Mouse (Mus musculus): ENCODE results near the gene Gm11992. TPM values are rescaled to one million over a fixed set of nuclear protein-coding genes. Genes with fewer than 3 reads are reported as not detected.

Gene Gm11992
- polyA plus RNA-seq, 1 experiment from 2014 or later = 0.79 TPM

- H3K4me1 ChIP-seq (replicated peaks; ENCODE audit: control insufficient read depth, insufficient read depth, low read length) = no peaks in the 10 kb centered on the region
- ATAC-seq (ENCODE audit: low FRiP score) (no peak), DNase-seq (ENCODE audit: low spot score) (no peak)
- H3K4me3 ChIP-seq (ENCODE audit: low read depth, low read length) = no peak overlapping the region
- H3K27me3 ChIP-seq (ENCODE audit: control insufficient read depth, insufficient read depth, low read length) = no peaks in the 10 kb centered on the region
- no peak overlapping the region for H3K27ac ChIP-seq (ENCODE audit: low read depth, low read length)
- H3K9ac ChIP-seq (ENCODE audit: low read depth, low read length) = no peak overlapping the region
- H3K4me2 ChIP-seq (replicated peaks; ENCODE audit: low read depth, low read length) = no peak overlapping the region
- WGBS = 85% methylated on average over 7 of the region's 7 CpGs
- no peaks in the 10 kb centered on the region for H3K36me3 ChIP-seq (ENCODE audit: control insufficient read depth, insufficient read depth, low read length)
- H3K9me3 ChIP-seq (ENCODE audit: control insufficient read depth, low read length) = no peaks in the 10 kb centered on the region
Measured at GRCm38 (mm10) chr11:9024782-9025181, 23.6 kb upstream of the Gm11992 start.

DNA sequence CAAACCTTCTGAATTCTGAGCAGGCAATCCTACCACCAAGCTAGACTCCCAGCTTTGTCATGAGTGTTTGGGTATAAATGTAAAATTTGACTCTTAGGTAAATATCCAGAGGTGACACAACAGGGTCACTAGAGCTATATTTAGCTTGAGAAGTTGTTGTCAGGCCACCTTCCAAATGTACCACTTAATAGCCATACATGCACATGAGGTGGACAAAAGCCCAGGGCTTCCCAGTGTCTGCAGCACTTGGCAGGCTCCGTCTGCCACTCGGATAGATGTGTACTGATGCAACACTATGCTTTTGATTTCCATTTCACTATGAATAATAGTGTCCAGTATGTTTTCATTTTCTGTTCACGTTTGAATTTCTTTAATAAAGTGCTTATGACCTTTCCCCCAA, 23.2 kb upstream of the Gm11992 start:
- H3K36me3 ChIP-seq (ENCODE audit: control insufficient read depth, insufficient read depth, low read length) = no peaks in the 10 kb centered on the region
- WGBS = 76% methylated on average over 3 of the region's 3 CpGs
- no peak overlapping the region for H3K4me2 ChIP-seq (replicated peaks; ENCODE audit: low read depth, low read length)
- no peaks in the 10 kb centered on the region for H3K27me3 ChIP-seq (ENCODE audit: control insufficient read depth, insufficient read depth, low read length)
- no peaks in the 10 kb centered on the region for H3K4me1 ChIP-seq (replicated peaks; ENCODE audit: control insufficient read depth, insufficient read depth, low read length)
- H3K9ac ChIP-seq (ENCODE audit: low read depth, low read length) = no peak overlapping the region
- no peak for DNase-seq (ENCODE audit: low spot score)
- no peak overlapping the region for H3K4me3 ChIP-seq (ENCODE audit: low read depth, low read length)
- no peak overlapping the region for H3K27ac ChIP-seq (ENCODE audit: low read depth, low read length)
- H3K9me3 ChIP-seq (ENCODE audit: control insufficient read depth, low read length) = no peaks in the 10 kb centered on the region
- ATAC-seq (ENCODE audit: low FRiP score) = no peak

DNA sequence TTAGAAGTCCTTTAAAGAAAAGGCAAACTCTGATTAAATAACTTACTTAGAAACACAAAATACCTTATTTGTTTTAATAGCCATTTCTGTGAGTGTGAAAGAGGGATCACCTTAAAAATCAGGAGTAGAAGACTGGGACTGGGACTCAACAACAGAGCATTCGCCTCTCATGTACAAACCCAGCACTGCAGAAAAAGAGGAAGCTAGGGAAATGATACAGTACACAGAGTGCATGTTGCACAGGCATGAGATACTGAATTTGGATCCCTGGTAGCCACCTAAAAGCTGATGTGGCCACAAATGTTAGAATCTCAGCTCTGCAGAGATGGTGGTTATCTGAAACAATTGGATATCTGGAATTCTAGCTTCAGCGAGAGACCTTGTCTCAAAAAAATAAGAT, 16.9 kb upstream of the Gm11992 start:
- Histone ChIP-seq H3K9me3 (ENCODE audit: control insufficient read depth, low read length) (no peaks in the 10 kb centered on the region), H3K27me3 (ENCODE audit: control insufficient read depth, insufficient read depth, low read length) (no peaks in the 10 kb centered on the region), H3K9ac (ENCODE audit: low read depth, low read length) (no peak overlapping the region), H3K27ac (ENCODE audit: low read depth, low read length) (no peak overlapping the region), H3K4me2 (replicated peaks; ENCODE audit: low read depth, low read length) (no peak overlapping the region), H3K4me3 (ENCODE audit: low read depth, low read length) (no peak overlapping the region), H3K4me1 (replicated peaks; ENCODE audit: control insufficient read depth, insufficient read depth, low read length) (no peaks in the 10 kb centered on the region), H3K36me3 (ENCODE audit: control insufficient read depth, insufficient read depth, low read length) (no peaks in the 10 kb centered on the region)
- WGBS = 93% methylated on average over 2 of the region's 2 CpGs
- no peak for ATAC-seq (ENCODE audit: low FRiP score)
- no peak for DNase-seq (ENCODE audit: low spot score)

- Histone ChIP-seq H3K27me3 (ENCODE audit: control insufficient read depth, insufficient read depth, low read length) (0 out of 2 replicates have a peak, but pooled peaks cover 4% of the 10 kb centered on the region), H3K9ac (ENCODE audit: low read depth, low read length) (no peak overlapping the region), H3K27ac (ENCODE audit: low read depth, low read length) (no peak overlapping the region), H3K4me3 (ENCODE audit: low read depth, low read length) (no peak overlapping the region), H3K4me2 (replicated peaks; ENCODE audit: low read depth, low read length) (no peak overlapping the region), H3K4me1 (replicated peaks; ENCODE audit: control insufficient read depth, insufficient read depth, low read length) (no peaks in the 10 kb centered on the region; the same call in 1 of the 2 replicates), H3K9me3 (ENCODE audit: control insufficient read depth, low read length) (no peaks in the 10 kb centered on the region), H3K36me3 (ENCODE audit: control insufficient read depth, insufficient read depth, low read length) (no peaks in the 10 kb centered on the region)
- ATAC-seq (ENCODE audit: low FRiP score) = no peak
- WGBS = 90% methylated on average over 2 of the region's 2 CpGs
- no peak for DNase-seq (ENCODE audit: low spot score)
Measured at GRCm38 (mm10) chr11:9046546-9046945, 1.8 kb upstream of the Gm11992 start.

- no peak overlapping the region for H3K4me3 ChIP-seq (ENCODE audit: low read depth, low read length)
- H3K27ac ChIP-seq (ENCODE audit: low read depth, low read length) = no peak overlapping the region
- ATAC-seq (ENCODE audit: low FRiP score) = no peak
- 88% methylated on average over 5 of the region's 5 CpGs for WGBS
- no peak overlapping the region for H3K9ac ChIP-seq (ENCODE audit: low read depth, low read length)
- no peaks in the 10 kb centered on the region for H3K9me3 ChIP-seq (ENCODE audit: control insufficient read depth, low read length)
- no peak for DNase-seq (ENCODE audit: low spot score)
- no peaks in the 10 kb centered on the region; the same call in 1 of the 2 replicates for H3K4me1 ChIP-seq (replicated peaks; ENCODE audit: control insufficient read depth, insufficient read depth, low read length)
- no peak overlapping the region for H3K4me2 ChIP-seq (replicated peaks; ENCODE audit: low read depth, low read length)
- H3K36me3 ChIP-seq (ENCODE audit: control insufficient read depth, insufficient read depth, low read length) = no peaks in the 10 kb centered on the region
- H3K27me3 ChIP-seq (ENCODE audit: control insufficient read depth, insufficient read depth, low read length) = 0 out of 2 replicates have a peak, but pooled peaks cover 4% of the 10 kb centered on the region
Measured at GRCm38 (mm10) chr11:9047044-9047443, 1.4 kb upstream of the Gm11992 start.

- Histone ChIP-seq H3K27me3 (ENCODE audit: control insufficient read depth, insufficient read depth, low read length) (0 out of 2 replicates have a peak, but pooled peaks cover 4% of the 10 kb centered on the region), H3K9ac (ENCODE audit: low read depth, low read length) (peak within 1 kb of the TSS; percentile 27; the same call in 1 of the 2 replicates), H3K4me1 (replicated peaks; ENCODE audit: control insufficient read depth, insufficient read depth, low read length) (no peaks in the 10 kb centered on the region; the same call in 1 of the 2 replicates), H3K4me3 (ENCODE audit: low read depth, low read length) (peak within 1 kb of the TSS; percentile 52), H3K9me3 (ENCODE audit: control insufficient read depth, low read length) (no peaks in the 10 kb centered on the region), H3K4me2 (replicated peaks; ENCODE audit: low read depth, low read length) (peak within 1 kb of the TSS; percentile 96), H3K36me3 (ENCODE audit: control insufficient read depth, insufficient read depth, low read length) (no peaks in the 10 kb centered on the region), H3K27ac (ENCODE audit: low read depth, low read length) (no peak within 1 kb of the TSS)
- peak; percentile 86 for ATAC-seq (ENCODE audit: low FRiP score)
- 2% methylated on average over 18 of the region's 18 CpGs for WGBS
- DNase-seq (ENCODE audit: low spot score) = no peak
Measured at GRCm38 (mm10) chr11:9048703-9049060, 288 bp downstream of the Gm11992 start, which contains the start of gene Sun3. Gene Sun3, minus strand, starts transcription at chr11:9048991.

DNA sequence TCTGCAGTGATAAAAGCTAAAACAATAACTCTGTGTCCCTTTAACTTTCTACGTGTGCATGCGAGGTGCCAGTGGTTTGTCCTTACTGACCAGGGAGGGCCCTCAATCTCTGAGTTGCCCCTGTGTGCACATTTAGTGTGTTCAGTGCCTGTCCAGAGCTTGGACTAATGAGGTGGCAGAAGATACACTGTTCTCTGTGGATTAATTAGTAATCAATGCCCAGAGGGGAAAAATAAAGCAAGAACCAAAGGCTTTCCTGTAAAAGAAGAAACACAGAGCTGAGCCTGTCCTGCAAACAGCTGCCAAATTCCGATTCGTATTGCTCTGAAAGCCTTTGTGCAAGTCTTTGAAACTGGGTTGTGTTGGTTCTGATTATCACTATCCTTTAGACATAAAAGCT, 1.8 kb downstream of the Gm11992 start:
- no peak overlapping the region for H3K4me3 ChIP-seq (ENCODE audit: low read depth, low read length)
- no peak overlapping the region for H3K4me2 ChIP-seq (replicated peaks; ENCODE audit: low read depth, low read length)
- H3K36me3 ChIP-seq (ENCODE audit: control insufficient read depth, insufficient read depth, low read length) = no peaks in the 10 kb centered on the region
- H3K9me3 ChIP-seq (ENCODE audit: control insufficient read depth, low read length) = no peaks in the 10 kb centered on the region
- ATAC-seq (ENCODE audit: low FRiP score) (no peak), DNase-seq (ENCODE audit: low spot score) (no peak)
- WGBS = 84% methylated on average over 4 of the region's 4 CpGs
- no peak overlapping the region for H3K27ac ChIP-seq (ENCODE audit: low read depth, low read length)
- H3K4me1 ChIP-seq (replicated peaks; ENCODE audit: control insufficient read depth, insufficient read depth, low read length) = no peaks in the 10 kb centered on the region; the same call in 1 of the 2 replicates
- H3K9ac ChIP-seq (ENCODE audit: low read depth, low read length) = no peak overlapping the region
- 0 out of 2 replicates have a peak, but pooled peaks cover 4% of the 10 kb centered on the region for H3K27me3 ChIP-seq (ENCODE audit: control insufficient read depth, insufficient read depth, low read length)

- no peaks in the 10 kb centered on the region for H3K36me3 ChIP-seq (ENCODE audit: control insufficient read depth, insufficient read depth, low read length)
- H3K9ac ChIP-seq (ENCODE audit: low read depth, low read length) = no peak overlapping the region
- no peaks in the 10 kb centered on the region for H3K9me3 ChIP-seq (ENCODE audit: control insufficient read depth, low read length)
- H3K4me2 ChIP-seq (replicated peaks; ENCODE audit: low read depth, low read length) = no peak overlapping the region
- H3K4me1 ChIP-seq (replicated peaks; ENCODE audit: control insufficient read depth, insufficient read depth, low read length) = no peaks in the 10 kb centered on the region; the same call in 1 of the 2 replicates
- DNase-seq (ENCODE audit: low spot score) = no peak
- H3K27me3 ChIP-seq (ENCODE audit: control insufficient read depth, insufficient read depth, low read length) = 0 out of 2 replicates have a peak, but pooled peaks cover 4% of the 10 kb centered on the region
- no peak overlapping the region for H3K4me3 ChIP-seq (ENCODE audit: low read depth, low read length)
- no peak for ATAC-seq (ENCODE audit: low FRiP score)
- no peak overlapping the region for H3K27ac ChIP-seq (ENCODE audit: low read depth, low read length)
- 83% methylated on average over 2 of the region's 2 CpGs for WGBS
Measured at GRCm38 (mm10) chr11:9051895-9052294, 3.5 kb downstream of the Gm11992 start.

- no peak for DNase-seq (ENCODE audit: low spot score)
- Histone ChIP-seq H3K4me3 (ENCODE audit: low read depth, low read length) (no peak overlapping the region), H3K36me3 (ENCODE audit: control insufficient read depth, insufficient read depth, low read length) (no peaks in the 10 kb centered on the region), H3K9ac (ENCODE audit: low read depth, low read length) (no peak overlapping the region), H3K27ac (ENCODE audit: low read depth, low read length) (no peak overlapping the region), H3K27me3 (ENCODE audit: control insufficient read depth, insufficient read depth, low read length) (no peaks in the 10 kb centered on the region), H3K9me3 (ENCODE audit: control insufficient read depth, low read length) (no peaks in the 10 kb centered on the region), H3K4me2 (replicated peaks; ENCODE audit: low read depth, low read length) (no peak overlapping the region), H3K4me1 (replicated peaks; ENCODE audit: control insufficient read depth, insufficient read depth, low read length) (no peaks in the 10 kb centered on the region)
- no peak for ATAC-seq (ENCODE audit: low FRiP score)
- 91% methylated on average over 2 of the region's 2 CpGs for WGBS
Measured at GRCm38 (mm10) chr11:9056937-9057336, 8.5 kb downstream of the Gm11992 start.
